Mouse (Mus musculus): Measurements from ENCODE around the gene 2510039O18Rik.

2510039O18Rik gene

DNA sequence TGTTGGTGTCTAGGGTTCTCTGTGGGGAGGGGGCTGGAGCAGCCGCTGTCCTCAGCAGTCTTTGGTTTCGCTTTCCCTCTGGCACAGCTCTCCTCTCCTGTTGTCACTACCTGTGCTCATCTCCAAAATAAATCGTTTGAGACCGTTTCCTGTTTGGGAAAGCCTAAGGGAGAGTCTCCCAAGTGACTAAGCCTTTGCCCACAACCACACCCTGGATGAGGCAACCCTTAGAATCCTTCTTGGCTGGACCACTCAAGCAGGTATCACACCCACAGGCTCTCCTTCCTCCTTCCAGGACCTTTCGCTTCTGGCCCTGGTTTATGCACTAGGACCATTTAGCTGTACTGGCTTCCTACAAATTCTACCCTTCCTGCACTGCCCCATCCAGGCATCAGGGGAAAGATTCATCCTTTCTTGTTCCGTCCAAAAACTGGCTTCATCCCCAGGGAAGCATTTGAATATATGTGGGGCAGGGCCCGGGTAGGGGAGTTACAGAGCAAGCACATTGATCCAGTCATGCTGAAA is 52.9 kb downstream of the 2510039O18Rik start:
- no peak for DNase-seq (ENCODE audit: low spot score in 2 of 2)

DNA sequence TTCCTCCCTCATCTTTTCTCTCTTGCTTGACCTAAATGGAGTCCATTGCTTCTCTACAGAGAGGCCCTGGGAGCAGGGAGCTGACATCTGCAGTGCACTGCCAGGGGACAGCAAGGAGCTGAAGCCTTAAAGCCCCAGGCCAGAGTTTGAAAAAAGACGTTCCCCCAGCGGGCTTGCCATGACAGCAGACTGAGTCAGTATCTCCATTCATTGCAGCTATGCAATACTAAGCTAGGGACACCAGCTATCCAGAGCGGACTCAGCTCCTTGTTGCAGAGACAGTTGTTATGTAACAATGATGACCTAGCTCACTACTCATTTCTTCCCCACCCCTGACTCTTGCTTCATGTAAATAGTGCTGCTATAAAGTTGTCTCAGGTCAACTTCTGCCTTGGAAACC is 54.6 kb downstream of the 2510039O18Rik start:
- DNase-seq (ENCODE audit: low spot score in 2 of 2), result no peak
